Mouse (Mus musculus) liver, embryonic 11.5 days (tissue): ENCODE data around the gene Kcnn1. TPM values are rescaled to one million over a fixed set of nuclear protein-coding genes. Genes with fewer than 3 reads are reported as not detected.

ENCODE experiments used
- ATAC-seq: fragments of 200-750 bp; cut with Nextera tagmentation; replicated peaks from 2 replicates; pipeline ENCODE4 v1.8.0; 2017; ENCODE audit warnings: moderate number of reproducible peaks, mild to moderate bottlenecking, moderate TSS enrichment, moderate library complexity; ENCODE audit not compliant: low FRiP score
- DNase-seq: peaks from one replicate; pipeline ENCODE4 v3.0.0-alpha.2; 2017; ENCODE audit warnings: low spot score
- H3K27ac ChIP-seq: fragments of 300-500 bp; sonication (generic); 2 replicates; pipeline ENCODE4 v1.5.1; 2014; ENCODE audit warnings: mild to moderate bottlenecking, low read depth, low read length, control low read depth
- H3K27me3 ChIP-seq: fragments of 300-500 bp; sonication (generic); replicated peaks from 2 replicates; pipeline ENCODE4 v1.6.1; 2014; ENCODE audit warnings: low read length, mixed read lengths; ENCODE audit not compliant: control insufficient read depth, insufficient read depth
- H3K36me3 ChIP-seq: fragments of 300-500 bp; sonication (generic); 2 replicates; pipeline ENCODE4 v1.6.1; 2014; ENCODE audit warnings: mild to moderate bottlenecking, low read length, moderate library complexity, mixed read lengths; ENCODE audit not compliant: control insufficient read depth, insufficient read depth
- H3K4me1 ChIP-seq: fragments of 300-500 bp; sonication (generic); replicated peaks from 2 replicates; pipeline ENCODE4 v1.6.1; 2014; ENCODE audit warnings: low read length, mixed read lengths; ENCODE audit not compliant: control insufficient read depth, insufficient read depth
- H3K4me2 ChIP-seq: fragments of 300-500 bp; sonication (generic); 2 replicates; pipeline ENCODE4 v1.6.1; 2014; ENCODE audit warnings: mild to moderate bottlenecking, control low read depth, moderate library complexity
- H3K4me3 ChIP-seq: fragments of 300-500 bp; sonication (generic); 2 replicates; pipeline ENCODE4 v1.5.1; 2014; ENCODE audit warnings: low read depth, low read length, control low read depth
- H3K9ac ChIP-seq: fragments of 300-500 bp; sonication (generic); 2 replicates; pipeline ENCODE4 v1.6.1; 2014; ENCODE audit warnings: low read depth, low read length, control low read depth
- H3K9me3 ChIP-seq: fragments of 300-500 bp; sonication (generic); 2 replicates; pipeline ENCODE4 v1.6.1; 2016; ENCODE audit warnings: low read length, inconsistent platforms, mixed read lengths; ENCODE audit not compliant: control insufficient read depth
- WGBS: fragments of 180-500 bp; shearing (Covaris S2); extraction: QIAGEN DNeasy Blood & Tissue Kit; methylation state at CpG from one replicate; pipeline ENCODE4 v1.1.7; 2014; 5-methylcytosine and 5-hydroxymethylcytosine counted together
- polyA plus RNA-seq: library from polyadenylated mRNA; unstranded; fragments of >200 nt; fragmentation: Nextera tagmentation; extraction: Ambion mirVana; gene quantifications from 2 replicates; pipeline ENCODE4 v1.2.1, GENCODE M21; 2014

The Kcnn1 gene
- polyA plus RNA-seq, 1 experiment from 2014 or later = 0.47 TPM

DNA sequence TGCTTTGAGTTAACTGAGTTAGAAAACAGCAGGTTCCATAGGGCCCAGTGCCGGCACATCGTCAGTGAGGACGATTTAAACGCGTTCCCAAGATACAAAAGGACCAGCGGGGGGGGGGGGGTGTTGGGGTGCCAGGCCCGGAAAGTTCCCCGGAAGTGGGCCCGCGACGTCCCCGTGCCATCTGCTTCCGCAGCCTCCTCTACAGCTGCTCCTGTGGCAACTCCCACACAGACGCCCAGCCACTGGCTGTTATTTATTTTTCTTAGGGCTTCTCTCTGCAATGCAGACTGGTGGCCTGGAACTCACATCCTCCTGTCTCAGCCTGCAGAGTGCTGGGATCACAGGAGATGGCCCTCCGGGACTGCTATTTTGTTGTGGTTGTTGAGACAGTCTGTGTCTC, 61.9 kb downstream of the Kcnn1 start:
- Histone ChIP-seq H3K27me3 (peaks cover 47% of the 10 kb centered on the region), H3K9me3 (no peaks in the 10 kb centered on the region), H3K4me1 (peaks cover 23% of the 10 kb centered on the region), H3K9ac (no peak overlapping the region), H3K27ac (no peak overlapping the region), H3K4me3 (no peak overlapping the region), H3K4me2 (no peak overlapping the region), H3K36me3 (no peaks in the 10 kb centered on the region)
- DNase-seq (no peak), ATAC-seq (no peak)
- 25% methylated on average over 15 of the region's 15 CpGs for WGBS

GRCm38 (mm10) chr8:70800648-70801047, 62.4 kb downstream of the Kcnn1 start:
- H3K4me2 ChIP-seq = no peak overlapping the region
- ATAC-seq (no peak), DNase-seq (no peak)
- no peaks in the 10 kb centered on the region for H3K9me3 ChIP-seq
- H3K4me3 ChIP-seq = no peak overlapping the region
- no peaks in the 10 kb centered on the region for H3K36me3 ChIP-seq
- H3K27me3 ChIP-seq = peaks cover 48% of the 10 kb centered on the region
- H3K27ac ChIP-seq = no peak overlapping the region
- H3K9ac ChIP-seq = no peak overlapping the region
- 54% methylated on average over 10 of the region's 10 CpGs for WGBS
- H3K4me1 ChIP-seq = peaks cover 24% of the 10 kb centered on the region

DNA sequence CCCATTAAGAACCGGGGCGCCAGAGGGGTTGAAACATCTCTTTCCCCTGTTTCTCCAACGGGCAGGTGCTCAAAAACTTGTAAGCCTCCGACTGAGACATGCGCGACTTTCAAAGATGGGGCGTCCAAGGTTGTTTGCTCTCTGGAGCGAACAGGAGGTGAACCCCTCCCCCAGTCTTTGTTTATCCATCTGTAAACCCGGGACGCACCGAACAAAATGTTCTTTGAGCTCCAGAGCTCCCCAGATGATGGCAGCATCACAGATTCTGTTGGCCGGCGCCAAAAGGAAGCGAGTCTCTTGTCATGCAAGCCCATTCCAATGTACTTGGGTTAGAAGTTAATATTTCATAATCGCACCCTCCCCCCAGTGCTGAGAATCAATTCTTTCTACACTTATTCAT, 64.8 kb downstream of the Kcnn1 start:
- no peak overlapping the region for H3K27ac ChIP-seq
- 16% methylated on average over 15 of the region's 15 CpGs for WGBS
- H3K27me3 ChIP-seq = peaks cover 48% of the 10 kb centered on the region
- no peaks in the 10 kb centered on the region for H3K9me3 ChIP-seq
- H3K36me3 ChIP-seq = no peaks in the 10 kb centered on the region
- ATAC-seq (no peak), DNase-seq (no peak)
- H3K4me2 ChIP-seq = peak overlapping the region; percentile 97
- peaks cover 16% of the 10 kb centered on the region for H3K4me1 ChIP-seq
- H3K9ac ChIP-seq = no peak overlapping the region; the same call in 1 of the 2 replicates
- H3K4me3 ChIP-seq = peak overlapping the region; percentile 60

DNA sequence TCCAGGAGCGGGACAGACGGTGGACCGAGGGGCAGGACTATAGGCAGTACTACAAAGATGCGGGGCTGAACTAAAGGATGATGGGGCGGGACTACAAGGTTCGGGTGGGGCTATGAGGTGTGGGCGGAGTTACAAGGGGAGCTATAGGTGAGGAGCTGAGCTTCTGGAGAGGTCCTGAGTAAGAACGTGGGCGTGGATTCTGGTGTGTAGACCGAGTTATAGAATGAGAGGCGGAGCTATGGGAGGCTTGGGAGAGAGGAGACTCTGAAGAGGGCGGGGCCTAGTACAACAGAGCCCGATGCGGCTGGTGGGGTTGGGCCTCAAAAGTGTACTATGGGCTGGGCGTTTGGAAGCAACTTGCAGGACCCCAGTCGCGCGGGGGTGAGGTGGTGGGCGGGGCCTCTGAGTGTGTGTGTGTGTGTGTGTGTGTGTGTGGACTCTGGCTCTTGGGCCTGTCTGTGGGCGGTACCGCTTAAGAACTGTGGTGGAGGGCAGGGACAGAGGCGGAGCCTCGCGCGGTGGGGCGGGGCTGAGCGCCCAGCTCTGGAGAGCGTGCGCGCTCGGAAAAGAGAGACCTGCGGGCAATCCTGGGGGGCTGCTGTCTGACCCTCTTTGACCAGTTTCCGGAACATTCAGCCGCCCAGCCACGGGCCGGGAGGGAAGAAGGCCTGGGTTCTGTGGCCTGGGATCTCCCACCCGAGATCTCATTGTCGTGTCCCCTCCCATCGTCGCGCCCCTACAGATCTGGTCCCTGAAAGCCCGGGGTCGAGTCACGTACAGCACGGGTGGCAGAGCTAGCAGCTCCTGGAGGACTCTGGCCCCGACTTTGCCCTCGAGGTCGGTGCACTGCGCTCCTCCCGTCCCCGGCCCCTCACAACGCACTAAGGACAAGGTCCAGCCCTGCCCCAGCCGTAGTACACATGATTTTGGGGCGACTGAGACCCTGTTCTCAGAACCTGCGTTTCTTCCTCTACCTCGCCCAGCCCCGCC, 65.7 kb downstream of the Kcnn1 start:
- no peaks in the 10 kb centered on the region for H3K36me3 ChIP-seq
- peak overlapping the region; percentile 97 for H3K4me2 ChIP-seq
- under 1% methylated on average over 57 of the region's 57 CpGs for WGBS
- peak; percentile 94 for DNase-seq
- peak overlapping the region; percentile 60 for H3K4me3 ChIP-seq
- H3K9me3 ChIP-seq = no peaks in the 10 kb centered on the region
- H3K4me1 ChIP-seq = peaks cover 25% of the 10 kb centered on the region
- H3K27ac ChIP-seq = peak overlapping the region; percentile 9; the same call in 1 of the 2 replicates
- peak overlapping the region; percentile 75 for H3K9ac ChIP-seq
- peak; percentile 84 for ATAC-seq
- peaks cover 48% of the 10 kb centered on the region for H3K27me3 ChIP-seq

DNA sequence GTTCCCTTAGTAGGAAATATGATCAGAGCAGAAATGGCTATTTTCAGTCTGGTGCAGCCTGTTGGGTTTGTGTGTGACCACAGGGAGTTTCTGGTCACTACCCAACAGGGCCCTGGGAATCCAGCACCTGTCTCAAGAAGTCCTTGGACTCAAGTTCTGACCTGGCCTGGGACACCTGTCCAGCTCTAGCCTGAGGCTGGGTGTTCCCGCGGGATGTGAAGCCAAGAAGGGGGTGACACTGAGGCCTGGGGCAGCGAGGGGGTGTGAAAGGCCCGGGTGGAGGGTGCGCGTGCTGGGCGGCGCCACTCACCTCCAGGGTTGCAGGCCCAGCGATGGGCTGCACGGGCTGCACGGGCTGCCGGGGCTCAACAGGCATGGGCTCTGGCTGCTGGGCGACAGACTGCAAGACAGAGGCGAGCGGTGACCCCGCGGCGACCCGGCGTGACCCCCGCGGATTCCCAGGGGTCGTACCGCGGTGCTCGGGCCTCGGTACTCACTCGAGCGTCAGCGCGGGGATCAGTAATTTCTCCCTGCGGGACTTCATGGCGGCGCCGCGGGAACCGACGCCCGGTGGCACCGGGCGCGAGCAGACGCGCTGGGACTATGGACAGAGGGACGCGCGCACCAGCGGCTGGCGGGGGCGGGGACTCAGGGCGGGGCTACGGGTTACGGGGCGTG, 66.5 kb downstream of the Kcnn1 start:
- peaks cover 43% of the 10 kb centered on the region for H3K27me3 ChIP-seq
- peaks cover 27% of the 10 kb centered on the region for H3K4me1 ChIP-seq
- no peak overlapping the region; the same call in 1 of the 2 replicates for H3K27ac ChIP-seq
- H3K36me3 ChIP-seq = no peaks in the 10 kb centered on the region
- DNase-seq (peak; percentile 50), ATAC-seq (no peak)
- no peaks in the 10 kb centered on the region for H3K9me3 ChIP-seq
- peak overlapping the region; percentile 97 for H3K4me2 ChIP-seq
- peak overlapping the region; percentile 75 for H3K9ac ChIP-seq
- 4% methylated on average over 54 of the region's 54 CpGs for WGBS
- peak overlapping the region; percentile 60 for H3K4me3 ChIP-seq

GRCm38 (mm10) chr8:70795370-70795769, 67.7 kb downstream of the Kcnn1 start:
- H3K27ac ChIP-seq = no peak overlapping the region
- H3K27me3 ChIP-seq = peaks cover 34% of the 10 kb centered on the region
- DNase-seq = no peak
- no peak for ATAC-seq
- no peak overlapping the region for H3K4me2 ChIP-seq
- H3K4me3 ChIP-seq = no peak overlapping the region
- H3K9me3 ChIP-seq = no peaks in the 10 kb centered on the region
- 85% methylated on average over 2 of the region's 2 CpGs for WGBS
- no peak overlapping the region for H3K9ac ChIP-seq
- H3K4me1 ChIP-seq = peaks cover 37% of the 10 kb centered on the region
- H3K36me3 ChIP-seq = no peaks in the 10 kb centered on the region

DNA sequence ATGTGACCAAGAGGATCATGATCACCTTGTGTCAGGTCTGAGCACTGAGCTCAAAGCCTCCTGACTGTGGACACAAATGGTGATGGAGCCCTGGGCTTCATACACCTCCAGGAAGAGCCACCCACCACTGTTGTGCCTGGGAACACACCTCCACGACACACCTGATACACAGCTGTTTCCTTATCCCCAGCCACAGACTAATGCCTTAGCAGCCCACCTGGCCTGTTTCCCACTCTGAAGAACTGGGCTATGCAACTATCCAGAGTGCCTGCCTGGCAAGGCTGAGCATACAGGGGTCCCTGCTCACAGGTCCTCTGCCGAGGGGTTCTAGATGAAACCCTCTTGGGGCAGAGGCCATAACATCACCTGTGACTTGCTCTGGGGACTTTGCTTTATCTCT, 68.8 kb downstream of the Kcnn1 start:
- DNase-seq (no peak), ATAC-seq (no peak)
- peaks cover 23% of the 10 kb centered on the region for H3K27me3 ChIP-seq
- peaks cover 45% of the 10 kb centered on the region for H3K4me1 ChIP-seq
- H3K36me3 ChIP-seq = no peaks in the 10 kb centered on the region
- no peaks in the 10 kb centered on the region for H3K9me3 ChIP-seq
- H3K9ac ChIP-seq = no peak overlapping the region
- 73% methylated on average over 2 of the region's 2 CpGs for WGBS
- H3K4me2 ChIP-seq = no peak overlapping the region
- H3K4me3 ChIP-seq = no peak overlapping the region
- no peak overlapping the region for H3K27ac ChIP-seq

GRCm38 (mm10) chr8:70792700-70793099, 70.4 kb downstream of the Kcnn1 start:
- WGBS = under 1% methylated on average over 20 of the region's 20 CpGs
- peak overlapping the region; percentile 85; the same call in 1 of the 2 replicates for H3K9ac ChIP-seq
- DNase-seq (peak; percentile 80), ATAC-seq (peak; percentile 19)
- peaks cover 5% of the 10 kb centered on the region; the same call in 1 of the 2 replicates for H3K36me3 ChIP-seq
- peaks cover 51% of the 10 kb centered on the region for H3K4me1 ChIP-seq
- peak overlapping the region; percentile 83 for H3K27ac ChIP-seq
- H3K27me3 ChIP-seq = peaks cover 8% of the 10 kb centered on the region
- H3K4me3 ChIP-seq = peak overlapping the region; percentile 82
- H3K9me3 ChIP-seq = no peaks in the 10 kb centered on the region
- H3K4me2 ChIP-seq = peak overlapping the region; percentile 91
